Mouse (Mus musculus) ovary, adult 18-20 months (tissue): ENCODE data around the gene Tmc4.
A peak's percentile ranks its signal among the peaks of the same experiment; 100 is the strongest.

Experiments used
- DNase-seq: peaks from one replicate; pipeline ENCODE4 v3.0.0; 2022; ENCODE audit warnings: low spot score, mixed read lengths

The Tmc4 gene

DNA sequence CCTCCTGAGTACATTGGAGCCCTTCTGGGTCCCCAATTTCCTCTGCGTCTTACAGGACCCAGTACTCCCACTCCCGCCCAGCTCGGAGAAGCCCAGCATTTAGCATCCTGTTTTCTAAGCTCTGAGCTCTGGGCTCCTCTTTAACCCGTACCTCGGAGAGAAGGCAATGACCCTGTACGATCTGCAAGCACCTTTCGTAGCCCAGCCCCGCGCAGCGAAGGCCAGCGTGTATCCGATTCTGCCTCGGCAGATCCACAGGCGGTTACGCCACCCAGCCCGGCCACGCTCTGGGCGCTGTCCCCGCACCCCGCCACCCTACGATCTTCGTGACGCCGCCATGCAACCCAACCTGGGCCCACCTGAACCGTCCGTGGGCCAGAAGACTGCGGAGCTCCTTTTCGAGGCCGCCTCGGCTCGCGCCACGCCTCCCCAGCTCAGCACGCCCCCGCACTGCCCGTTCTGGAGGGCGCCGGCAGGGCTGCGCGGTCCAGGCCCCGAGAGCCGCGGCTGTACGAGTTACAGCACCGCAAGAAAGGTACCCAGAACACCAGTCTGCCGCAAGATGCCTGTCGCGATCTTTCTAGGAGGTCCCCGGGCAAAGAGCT is 15.1 kb upstream of the Tmc4 start, which contains the start of gene Tsen34:
Tsen34 (plus strand) TSS at position 482 of the 605 bp plus-strand sequence.
- DNase-seq: no peak

DNA sequence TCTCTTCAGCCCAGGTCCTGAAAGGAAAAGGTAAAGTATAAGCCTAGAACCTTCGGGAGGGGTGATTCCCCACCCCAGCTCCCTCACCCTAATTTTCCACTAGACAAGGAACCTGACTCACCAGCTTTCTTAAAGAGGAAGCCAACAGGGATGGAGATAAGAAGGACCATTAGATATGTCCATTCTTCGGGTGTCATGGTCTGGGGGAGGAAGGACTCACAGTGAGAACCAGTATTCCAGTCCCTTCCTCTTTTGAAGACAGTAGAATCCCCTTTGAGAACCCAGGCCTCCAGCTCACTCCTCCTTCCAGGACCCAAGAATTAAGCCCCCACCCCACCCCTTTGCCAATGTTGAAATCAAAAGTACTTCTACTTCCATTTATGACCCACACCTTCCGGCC is 14.6 kb upstream of the Tmc4 start:
- no peak for DNase-seq

- DNase-seq: no peak
Observed at GRCm38 (mm10) chr7:3685400-3686187, 8.2 kb upstream of the Tmc4 start.

GRCm38 (mm10) chr7:3684698-3685097 is 7.3 kb upstream of the Tmc4 start:
- DNase-seq: no peak

GRCm38 (mm10) chr7:3683908-3684550 is 6.7 kb upstream of the Tmc4 start:
- no peak for DNase-seq

GRCm38 (mm10) chr7:3676371-3676770 is 982 bp downstream of the Tmc4 start:
- no peak for DNase-seq

- no peak for DNase-seq
Observed at GRCm38 (mm10) chr7:3675228-3675548, 2.2 kb downstream of the Tmc4 start.

DNA sequence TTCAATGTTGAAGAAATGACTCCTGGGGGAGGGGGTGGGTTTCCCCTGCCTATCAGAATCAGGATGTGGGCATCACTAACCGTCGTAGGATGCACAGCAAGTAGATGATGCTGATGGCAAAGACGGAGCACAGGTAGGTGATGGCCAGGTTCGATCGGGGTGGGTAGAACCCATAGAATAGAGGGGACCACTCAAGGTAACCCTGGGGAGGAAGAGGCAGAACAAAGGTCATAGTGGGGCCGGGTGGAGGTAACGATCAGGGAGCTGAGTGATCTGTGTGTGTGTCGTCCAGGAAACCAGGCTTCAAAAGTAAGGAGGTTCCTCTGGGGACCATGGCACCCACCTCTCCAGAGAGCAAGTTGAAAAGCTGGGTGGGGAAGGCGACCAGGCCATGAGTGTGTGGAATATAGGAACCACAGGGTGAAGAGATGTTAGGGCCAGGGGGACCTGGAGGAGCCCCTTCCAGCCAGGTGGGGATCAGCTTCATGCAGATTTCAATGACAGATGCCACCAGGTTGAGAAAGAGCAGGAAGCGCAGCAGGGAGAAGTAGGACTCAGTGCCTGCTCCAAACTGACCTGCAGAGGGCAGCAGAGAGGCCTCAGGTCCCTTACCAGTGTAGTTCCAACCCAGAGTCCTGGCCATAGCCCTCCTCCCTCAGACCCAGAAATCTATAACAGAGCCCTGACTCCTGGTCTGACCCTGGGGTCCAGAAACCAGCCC is 2.7 kb downstream of the Tmc4 start:
- DNase-seq: peak; percentile 41

DNA sequence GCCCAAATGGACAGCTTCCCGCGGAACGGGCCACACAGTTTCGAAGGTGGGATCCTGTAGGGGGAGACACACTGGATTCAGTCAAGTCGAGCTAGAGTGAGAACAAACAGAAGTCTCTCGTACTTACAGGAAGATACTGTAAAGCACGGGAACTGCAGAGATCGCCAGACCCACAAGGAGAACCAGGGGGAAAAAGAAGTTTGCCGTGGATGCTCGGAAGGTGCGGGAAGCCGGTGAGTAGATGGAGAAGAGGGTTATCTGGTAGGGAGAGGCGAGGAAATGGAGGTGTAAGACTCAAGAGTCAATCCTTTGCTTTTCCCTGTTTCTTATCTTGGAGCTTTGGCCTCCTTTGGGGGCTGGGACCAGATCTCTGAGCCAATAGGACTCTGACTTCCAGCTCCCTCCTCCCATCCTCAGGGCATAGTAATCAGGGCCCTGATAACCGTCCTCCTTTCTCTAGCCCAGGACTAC is 10.4 kb downstream of the Tmc4 start:
- DNase-seq: no peak

DNA sequence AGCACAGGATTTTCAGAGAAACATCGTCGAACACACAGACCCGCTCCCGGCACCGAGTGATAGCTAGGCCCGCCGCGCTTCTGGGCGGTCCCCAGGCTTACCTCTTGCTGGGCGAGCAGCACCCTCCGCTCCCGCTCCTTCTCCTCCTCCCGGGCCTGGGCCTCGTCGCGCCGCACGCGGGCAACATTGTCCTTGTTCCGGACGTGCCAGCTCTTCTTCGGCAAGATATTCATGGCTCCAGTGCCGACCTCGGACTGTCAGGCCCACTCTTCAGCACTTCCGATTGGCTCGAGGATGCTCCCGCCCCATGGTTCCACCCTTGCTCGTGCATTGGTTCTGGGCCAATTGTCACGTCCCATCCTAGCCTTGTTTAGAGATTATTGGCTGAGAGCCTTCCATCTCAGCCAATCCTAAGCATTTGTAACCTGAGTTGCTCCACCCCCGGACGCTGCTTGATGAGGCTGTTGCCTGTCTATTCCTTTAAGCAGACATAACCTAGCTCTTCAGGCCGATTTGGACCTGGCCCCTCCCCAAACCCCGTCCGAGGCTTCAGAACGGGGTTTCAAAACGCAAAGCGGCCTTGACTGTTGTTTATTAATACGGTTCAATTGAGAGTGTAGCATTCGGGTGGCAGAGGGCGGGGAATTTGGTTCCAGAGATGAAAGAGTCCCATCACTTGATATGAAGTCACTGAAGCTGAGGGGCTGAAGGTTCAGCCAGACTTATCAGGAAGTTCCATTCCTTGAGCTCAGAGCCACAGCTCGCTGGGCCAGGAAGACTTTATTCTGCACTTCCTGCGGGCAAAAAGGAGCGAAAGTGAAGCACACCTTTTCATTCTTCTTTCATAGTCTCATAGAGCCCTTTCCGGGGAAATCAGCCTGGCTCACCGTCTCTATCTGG is 11.9 kb downstream of the Tmc4 start, which contains the start of gene Leng1:
Leng1 (minus strand) TSS at position 626 of the 900 bp plus-strand sequence.
- peak; percentile 98 for DNase-seq

DNA sequence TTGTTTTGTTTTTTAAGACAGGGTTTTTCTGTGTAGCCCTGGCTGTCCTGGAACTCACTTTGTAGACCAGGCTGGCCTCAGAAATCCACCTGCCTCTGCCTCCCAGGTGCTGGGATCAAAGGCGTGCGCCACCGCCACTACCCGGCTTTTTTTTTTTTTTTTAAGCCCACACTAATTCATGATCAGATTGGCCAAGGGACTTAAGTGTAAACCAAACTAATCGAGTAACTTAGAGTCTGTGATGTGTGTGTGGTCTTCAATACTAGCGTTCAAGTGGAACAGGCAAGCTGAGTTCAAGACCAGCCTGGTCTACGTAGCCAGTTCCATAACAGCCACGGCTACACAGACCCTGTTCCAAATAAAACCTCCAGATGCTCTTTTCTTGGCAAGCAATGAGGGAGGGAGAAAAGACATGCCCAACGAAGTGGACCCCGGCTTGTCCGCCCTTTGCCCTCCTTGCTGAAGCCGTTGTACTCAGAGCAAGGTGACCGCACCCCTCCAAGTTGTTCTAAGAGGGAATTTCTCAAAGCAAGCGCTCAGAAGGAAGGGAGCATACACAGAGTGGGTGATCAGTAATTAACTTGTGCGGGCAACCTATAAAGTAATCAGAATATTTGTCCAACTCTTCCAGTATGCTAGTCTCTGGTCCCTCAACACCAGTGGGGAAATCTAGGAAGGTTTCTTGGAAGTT is 12.7 kb downstream of the Tmc4 start:
- DNase-seq: no peak

- DNase-seq: no peak
Observed at GRCm38 (mm10) chr7:3658578-3658977, 18.8 kb downstream of the Tmc4 start.

DNA sequence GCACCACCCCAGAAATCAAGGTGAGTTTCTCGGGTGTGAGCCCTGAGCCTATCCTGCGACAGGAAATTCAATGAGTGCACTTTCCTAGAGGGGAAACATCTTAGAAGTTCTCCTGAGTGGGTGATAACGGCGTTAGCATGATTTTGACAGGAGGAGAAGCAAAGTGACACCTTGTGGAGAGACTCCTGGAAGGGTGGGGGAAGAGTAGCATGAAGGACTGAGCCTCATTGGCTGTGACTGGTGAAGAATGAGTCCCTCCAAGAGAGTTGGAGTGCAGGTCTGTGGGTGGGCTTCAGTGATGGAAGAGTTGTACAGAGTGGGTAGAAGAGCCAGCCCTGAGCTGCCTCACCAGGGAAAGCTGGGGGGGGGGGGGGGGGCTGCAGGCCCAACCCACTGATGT is 20.4 kb downstream of the Tmc4 start:
- no peak for DNase-seq

DNA sequence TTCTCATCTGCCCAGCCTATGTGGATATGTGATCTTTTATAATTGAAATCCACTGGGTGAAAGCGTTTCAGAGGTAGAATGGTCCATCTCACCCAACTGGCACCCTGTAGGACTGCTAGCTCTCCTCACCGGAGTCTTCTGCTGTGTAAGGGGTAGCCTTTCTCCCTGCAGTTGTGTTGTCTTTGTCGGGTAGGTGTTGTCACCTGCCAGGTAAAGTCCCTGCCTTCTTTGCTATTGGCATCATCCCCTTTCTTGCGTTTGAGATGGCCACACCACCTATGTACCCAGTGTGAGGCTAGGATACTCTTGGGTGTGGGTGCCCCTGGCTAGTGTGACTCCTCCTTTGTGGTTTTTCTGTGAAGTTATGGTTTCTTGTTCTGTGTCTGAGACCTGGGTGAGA is 30.7 kb downstream of the Tmc4 start:
- no peak for DNase-seq

DNA sequence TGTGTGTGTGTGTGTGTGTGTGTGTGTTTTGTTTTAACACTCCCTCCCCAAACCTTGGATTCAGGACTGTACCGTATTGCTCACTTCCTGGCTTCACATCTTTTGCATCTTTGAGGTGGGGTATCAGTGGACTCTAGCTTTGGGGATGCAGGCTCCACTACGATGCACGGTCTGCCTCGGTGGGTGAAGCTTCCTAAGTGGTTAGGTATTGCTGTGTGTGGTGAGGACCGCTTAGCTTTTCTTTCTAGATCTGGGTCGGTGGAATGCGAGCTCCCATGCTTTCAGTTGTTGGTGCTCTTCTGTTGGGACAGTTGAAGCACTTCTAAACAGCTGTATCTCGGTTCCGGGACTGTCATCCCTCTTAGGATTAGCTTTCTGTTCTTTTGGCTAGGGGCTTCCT is 31.2 kb downstream of the Tmc4 start:
- no peak for DNase-seq

GRCm38 (mm10) chr7:3645488-3646025 is 31.8 kb downstream of the Tmc4 start:
- DNase-seq: no peak

DNA sequence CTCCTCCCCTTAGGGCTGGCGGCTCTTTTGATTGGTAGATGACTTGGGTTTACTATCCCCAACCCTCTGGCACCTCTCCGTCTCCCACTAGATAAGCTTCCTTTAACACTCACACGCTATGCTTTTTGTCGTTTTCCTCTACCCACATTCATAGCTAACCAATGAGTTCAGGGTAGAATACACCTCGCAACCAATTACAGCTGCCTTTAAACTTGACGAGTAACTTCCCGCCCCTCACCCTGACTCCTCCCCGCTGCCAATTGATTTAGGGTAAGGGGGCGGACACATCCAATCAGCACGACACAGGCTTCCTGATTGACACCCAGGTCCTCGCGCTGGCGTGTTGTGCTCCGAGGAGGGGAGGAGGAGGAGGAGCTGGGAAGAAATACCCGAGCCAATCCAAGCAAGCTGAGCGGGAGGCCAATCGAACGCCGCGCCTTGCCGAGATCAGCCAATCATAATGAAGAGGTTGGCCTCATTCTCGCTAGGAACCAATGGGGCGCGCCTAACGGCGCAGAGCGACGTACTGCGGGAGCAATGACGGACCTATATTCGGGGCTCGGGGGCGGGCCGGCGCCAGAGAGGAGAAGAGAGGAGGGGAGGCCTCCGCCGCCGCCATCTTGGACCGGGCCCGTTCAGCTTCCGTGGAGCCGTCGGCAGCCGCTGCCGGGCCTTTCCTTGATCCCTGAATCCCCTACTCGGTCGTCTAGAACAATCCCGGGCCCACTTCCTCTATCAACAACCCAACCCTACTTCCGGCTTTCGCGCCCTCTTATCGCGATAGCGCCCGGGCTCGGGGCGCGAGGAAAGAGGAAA is 32.5 kb downstream of the Tmc4 start, which contains the start of gene Cnot3:
Cnot3 (plus strand) TSS at position 597 of the 816 bp plus-strand sequence.
- peak; percentile 100 for DNase-seq

- no peak for DNase-seq
Observed at GRCm38 (mm10) chr7:3644348-3644671, 33.0 kb downstream of the Tmc4 start.

DNA sequence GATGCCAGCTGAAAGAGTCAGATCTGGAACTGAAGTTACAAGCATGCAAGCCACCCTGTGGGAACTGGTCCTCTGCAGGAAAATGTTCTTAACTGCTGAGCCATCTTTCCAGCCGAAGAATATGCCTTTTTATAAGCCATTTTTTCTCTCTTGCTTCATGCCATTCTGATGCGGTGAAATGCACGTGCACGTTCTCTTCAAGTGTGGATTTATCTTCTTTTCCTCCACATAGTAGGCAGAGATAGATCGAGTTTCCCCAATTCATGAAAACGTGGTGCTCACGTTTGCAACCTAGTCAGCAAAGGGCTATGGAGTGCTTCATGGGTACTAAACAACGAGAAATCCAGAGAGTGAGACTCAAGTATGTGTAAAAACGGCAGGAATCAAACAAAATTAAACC is 33.5 kb downstream of the Tmc4 start:
- no peak for DNase-seq

GRCm38 (mm10) chr7:3643412-3643811 is 33.9 kb downstream of the Tmc4 start:
- no peak for DNase-seq
